Mouse (Mus musculus) hindbrain, postnatal 0 days (tissue): ENCODE data around the gene Myo18b. TPM values are rescaled to one million over a fixed set of nuclear protein-coding genes. Genes with fewer than 3 reads are reported as not detected.
A peak's percentile ranks its signal among the peaks of the same experiment; 100 is the strongest.

Experiments used
- ATAC-seq: fragments of 200-750 bp; cut with Nextera tagmentation; 2 replicates; pipeline ENCODE4 v1.8.0; 2017; ENCODE audit warnings: mild to moderate bottlenecking, moderate TSS enrichment, moderate library complexity
- DNase-seq: peaks from one replicate; pipeline ENCODE4 v3.0.0-alpha.2; 2015; ENCODE audit warnings: low spot score
- H3K27ac ChIP-seq: fragments of 300-500 bp; sonication (generic); 2 replicates; pipeline ENCODE4 v1.5.1; 2014; ENCODE audit warnings: mild to moderate bottlenecking
- H3K27me3 ChIP-seq: fragments of 300-500 bp; sonication (generic); 2 replicates; pipeline ENCODE4 v1.6.1; 2014; ENCODE audit warnings: low read length, mixed read lengths; ENCODE audit not compliant: insufficient read depth
- H3K36me3 ChIP-seq: fragments of 300-500 bp; sonication (generic); 2 replicates; pipeline ENCODE4 v1.6.1; 2014; ENCODE audit warnings: low read length, mixed read lengths; ENCODE audit not compliant: insufficient read depth
- H3K4me1 ChIP-seq: fragments of 300-500 bp; sonication (generic); 2 replicates; pipeline ENCODE4 v1.6.1; 2014; ENCODE audit warnings: antibody characterized with exemption, low read length, mixed read lengths; ENCODE audit not compliant: insufficient read depth
- H3K4me2 ChIP-seq: fragments of 300-500 bp; sonication (generic); 2 replicates; pipeline ENCODE4 v1.6.1; 2014; ENCODE audit warnings: low read depth, mild to moderate bottlenecking, low read length, moderate library complexity, mixed read lengths
- H3K4me3 ChIP-seq: fragments of 300-500 bp; sonication (generic); 2 replicates; pipeline ENCODE4 v1.5.1; 2014; ENCODE audit warnings: low read length
- H3K9ac ChIP-seq: fragments of 300-500 bp; sonication (generic); replicated peaks from 2 replicates; pipeline ENCODE4 v1.6.1; 2014; ENCODE audit warnings: mild to moderate bottlenecking, low read length, moderate library complexity, mixed read lengths
- H3K9me3 ChIP-seq: fragments of 300-500 bp; sonication (generic); 2 replicates; pipeline ENCODE4 v1.6.1; 2016; ENCODE audit warnings: low read length, mixed read lengths
- CTCF ChIP-seq: IDR thresholded peaks from 2 replicates; pipeline ENCODE4 v1.5.1; 2016; ENCODE audit warnings: antibody characterized with exemption, control low read depth, low read depth
- WGBS: fragments of 180-500 bp; shearing (Covaris S2); extraction: QIAGEN DNeasy Blood & Tissue Kit; methylation state at CpG from one replicate; pipeline ENCODE4 v1.1.7; 2014; 5-methylcytosine and 5-hydroxymethylcytosine counted together
- polyA plus RNA-seq: library from polyadenylated mRNA; unstranded; fragments of >200 nt; fragmentation: Nextera tagmentation; extraction: Ambion mirVana; gene quantifications from 2 replicates; pipeline ENCODE4 v1.2.1, GENCODE M21; 2015
- total RNA-seq: library from RNA; depleted of rRNA; stranded (reverse); fragments of >200 nt; gene quantifications from 2 replicates; pipeline ENCODE4 v1.2.3, GENCODE M21; 2014

The Myo18b gene
- total and polyA plus RNA-seq, 2 experiments from 2014 or later, result 0.75 to 1.9 TPM

DNA sequence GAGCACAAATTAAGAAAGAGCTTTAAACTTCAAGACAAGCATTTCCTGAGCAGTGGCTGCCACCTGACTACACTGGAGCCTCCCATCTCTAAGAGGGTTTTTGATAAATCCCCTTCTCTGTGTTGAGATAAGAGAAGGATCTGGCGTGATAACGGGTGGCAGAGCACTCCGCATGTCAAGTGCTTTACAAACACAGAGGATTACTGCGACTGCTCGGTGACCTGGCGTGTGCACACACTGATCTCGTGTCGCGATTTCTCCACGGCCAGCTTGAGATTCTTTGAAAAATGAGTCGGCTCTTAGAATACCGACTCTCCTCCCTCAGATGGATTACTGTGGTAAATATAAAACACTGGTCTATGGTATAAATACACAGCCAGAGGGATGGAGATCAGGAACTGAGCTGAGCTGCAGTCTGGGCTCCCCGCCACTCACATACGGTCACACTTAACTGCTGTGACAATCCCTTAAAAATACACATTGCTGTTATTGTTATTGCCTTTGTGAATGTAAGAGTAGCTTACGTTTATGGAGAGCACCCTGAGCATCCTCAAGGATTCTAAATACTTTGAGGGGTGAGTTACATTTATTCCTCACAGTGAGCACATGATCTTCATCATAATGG lies 119.3 kb downstream of the Myo18b start:
- no peak overlapping the region for H3K4me2 ChIP-seq
- no peak for DNase-seq
- no peak for TF ChIP-seq CTCF
- no peak overlapping the region for H3K4me3 ChIP-seq
- no peaks in the 10 kb centered on the region; the same call in 1 of the 2 replicates for H3K27me3 ChIP-seq
- ATAC-seq, result no peak
- H3K9ac ChIP-seq, result no peak overlapping the region
- no peak overlapping the region for H3K27ac ChIP-seq
- 50% methylated on average over 15 of the region's 15 CpGs for WGBS
- H3K36me3 ChIP-seq, result no peaks in the 10 kb centered on the region
- no peaks in the 10 kb centered on the region for H3K9me3 ChIP-seq
- H3K4me1 ChIP-seq, result no peaks in the 10 kb centered on the region

DNA sequence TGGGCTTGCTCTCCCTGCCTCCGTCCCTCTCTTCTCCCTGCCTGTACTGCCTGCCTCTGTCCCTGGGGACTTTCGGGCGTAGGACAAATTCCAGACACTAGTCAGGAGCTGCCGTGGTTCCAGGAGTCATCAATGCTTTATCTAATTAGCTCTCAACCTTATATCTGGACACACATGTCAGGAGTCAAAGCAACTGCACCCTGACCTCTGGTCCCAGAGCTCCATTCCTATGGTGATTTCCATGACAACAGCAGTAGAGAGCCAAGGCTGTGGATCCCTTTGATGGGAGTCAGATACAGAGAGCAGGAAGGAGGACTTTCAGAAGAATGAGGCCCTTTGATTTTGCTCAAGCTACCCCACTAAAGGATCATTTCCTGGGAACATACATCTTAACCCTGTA lies 122.7 kb downstream of the Myo18b start:
- Histone ChIP-seq H3K27me3 (no peaks in the 10 kb centered on the region; the same call in 1 of the 2 replicates), H3K27ac (no peak overlapping the region), H3K4me3 (no peak overlapping the region), H3K4me2 (no peak overlapping the region), H3K4me1 (no peaks in the 10 kb centered on the region), H3K36me3 (no peaks in the 10 kb centered on the region), H3K9ac (no peak overlapping the region), H3K9me3 (no peaks in the 10 kb centered on the region)
- ATAC-seq (peak; percentile 55; the same call in 1 of the 2 replicates), DNase-seq (peak; percentile 27)
- 17% methylated on average over 4 of the region's 4 CpGs for WGBS
- TF ChIP-seq CTCF, result no peak

DNA sequence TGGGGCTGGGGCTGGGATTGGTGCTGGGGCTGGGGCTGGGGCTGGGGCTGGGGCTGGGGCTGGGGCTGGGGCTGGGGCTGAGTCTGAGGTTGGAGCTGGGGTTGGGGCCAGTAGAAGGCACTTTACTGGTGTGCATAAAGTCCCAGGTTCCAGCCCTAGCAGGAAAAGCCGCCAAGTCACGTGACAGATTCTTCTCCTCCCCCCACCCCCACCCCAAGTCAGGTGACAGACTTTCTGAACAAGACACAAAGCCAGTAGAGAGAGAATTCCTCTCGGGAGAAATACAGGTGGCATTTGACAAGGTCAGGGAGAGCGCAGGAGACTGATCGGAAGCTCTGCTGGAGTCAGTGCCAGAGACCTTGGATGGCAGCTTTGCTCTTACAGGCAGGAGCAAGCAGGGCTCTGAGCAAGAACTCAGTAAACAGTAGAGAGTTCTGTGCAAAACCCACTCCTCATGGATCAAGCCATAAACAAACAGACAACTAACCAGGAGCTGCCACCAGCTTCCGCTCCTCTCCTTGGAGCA lies 124.7 kb downstream of the Myo18b start:
- H3K36me3 ChIP-seq, result no peaks in the 10 kb centered on the region
- H3K27ac ChIP-seq, result no peak overlapping the region
- H3K4me2 ChIP-seq, result no peak overlapping the region
- no peak overlapping the region for H3K4me3 ChIP-seq
- no peaks in the 10 kb centered on the region; the same call in 1 of the 2 replicates for H3K27me3 ChIP-seq
- H3K9me3 ChIP-seq, result no peaks in the 10 kb centered on the region
- no peak for TF ChIP-seq CTCF
- peak; percentile 11 for DNase-seq
- ATAC-seq, result no peak
- H3K9ac ChIP-seq, result no peak overlapping the region
- WGBS, result 44% methylated on average over 6 of the region's 6 CpGs
- no peaks in the 10 kb centered on the region for H3K4me1 ChIP-seq

DNA sequence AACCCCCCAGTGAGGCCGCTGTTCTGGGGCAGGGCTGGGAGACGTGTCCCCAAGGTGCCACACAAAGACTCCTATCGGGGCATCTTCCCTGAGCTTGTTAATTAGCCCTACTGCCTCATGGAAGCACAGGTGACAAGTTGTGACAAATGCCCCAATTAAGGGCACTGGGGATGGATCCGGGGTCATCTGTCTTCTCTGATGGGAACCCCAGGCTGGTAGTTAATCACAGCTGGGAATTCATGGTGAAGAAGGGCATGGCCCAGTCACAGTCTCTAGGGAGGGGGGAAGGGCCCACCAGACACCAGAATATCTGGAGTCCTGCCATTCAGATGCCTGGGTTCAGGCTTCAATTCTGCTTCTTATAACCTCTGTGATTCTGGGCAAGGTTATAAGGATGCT lies 126.4 kb downstream of the Myo18b start:
- Histone ChIP-seq H3K9ac (no peak overlapping the region), H3K4me3 (no peak overlapping the region), H3K4me1 (no peaks in the 10 kb centered on the region), H3K36me3 (no peaks in the 10 kb centered on the region), H3K27me3 (no peaks in the 10 kb centered on the region; the same call in 1 of the 2 replicates), H3K9me3 (no peaks in the 10 kb centered on the region), H3K4me2 (no peak overlapping the region), H3K27ac (no peak overlapping the region)
- ATAC-seq (no peak), DNase-seq (no peak)
- 28% methylated on average over 4 of the region's 4 CpGs for WGBS
- no peak for TF ChIP-seq CTCF

DNA sequence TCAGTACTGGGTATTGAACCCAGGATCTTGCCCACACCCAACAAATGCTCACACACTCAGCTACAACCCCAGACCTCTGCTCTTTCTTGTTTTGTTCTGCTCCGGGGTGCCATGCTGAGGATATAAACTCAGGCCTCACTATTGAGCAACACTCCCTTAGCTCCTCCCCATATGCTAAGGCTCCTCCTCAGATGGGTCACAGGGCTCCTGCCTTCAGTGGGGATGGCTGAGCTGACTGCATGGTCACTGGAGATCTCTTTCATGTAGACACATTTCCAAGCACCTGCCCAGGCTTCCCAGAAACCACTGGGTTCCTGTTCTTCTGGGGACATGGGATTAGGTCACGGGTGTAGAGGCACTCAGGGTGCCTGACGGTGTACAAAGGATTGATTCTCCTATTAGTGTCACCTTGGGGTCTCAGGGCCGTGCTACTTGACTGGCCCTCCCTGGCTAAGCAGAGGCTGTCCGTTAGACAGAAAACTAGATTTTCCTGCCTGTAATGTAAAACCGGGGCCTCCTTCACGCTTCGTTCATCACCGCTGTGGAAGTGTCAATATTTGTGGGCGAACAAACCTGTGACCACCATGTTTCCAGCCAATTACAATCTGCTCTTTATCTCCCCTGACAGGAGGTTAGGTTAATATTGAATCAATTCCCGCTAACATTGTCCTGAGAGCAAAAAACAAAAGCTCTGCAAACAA lies 127.0 kb downstream of the Myo18b start:
- H3K4me1 ChIP-seq, result no peaks in the 10 kb centered on the region
- WGBS, result 46% methylated on average over 11 of the region's 11 CpGs
- H3K9ac ChIP-seq, result no peak overlapping the region
- H3K4me2 ChIP-seq, result no peak overlapping the region
- ATAC-seq (no peak), DNase-seq (no peak)
- TF ChIP-seq CTCF, result no peak
- no peak overlapping the region for H3K27ac ChIP-seq
- no peak overlapping the region for H3K4me3 ChIP-seq
- H3K9me3 ChIP-seq, result no peaks in the 10 kb centered on the region
- H3K36me3 ChIP-seq, result no peaks in the 10 kb centered on the region
- no peaks in the 10 kb centered on the region; the same call in 1 of the 2 replicates for H3K27me3 ChIP-seq

DNA sequence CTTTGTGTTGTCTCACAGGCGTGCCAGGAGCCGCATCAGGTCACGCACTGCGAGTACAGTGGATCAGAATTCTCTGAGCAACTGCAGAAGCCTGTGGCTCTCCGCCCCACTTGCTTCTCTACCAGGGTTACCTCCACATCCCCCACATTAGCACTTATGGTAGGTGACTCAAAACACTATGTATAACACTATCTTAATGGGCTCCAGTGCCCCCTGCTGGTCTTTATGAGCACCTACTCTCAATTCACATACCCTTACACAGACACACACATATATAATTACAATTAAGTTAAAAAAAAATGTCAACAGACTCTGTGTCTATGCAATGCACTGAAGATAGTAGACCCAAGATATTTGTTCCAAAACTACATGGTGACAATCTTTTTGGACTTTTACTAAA lies 127.6 kb downstream of the Myo18b start:
- 94% methylated on average over 5 of the region's 5 CpGs for WGBS
- Histone ChIP-seq H3K9me3 (no peaks in the 10 kb centered on the region), H3K9ac (no peak overlapping the region), H3K4me2 (no peak overlapping the region), H3K27ac (no peak overlapping the region), H3K4me1 (no peaks in the 10 kb centered on the region), H3K4me3 (no peak overlapping the region), H3K36me3 (no peaks in the 10 kb centered on the region), H3K27me3 (no peaks in the 10 kb centered on the region; the same call in 1 of the 2 replicates)
- ATAC-seq (no peak), DNase-seq (no peak)
- TF ChIP-seq CTCF, result peak; percentile 17; the same call in 1 of the 2 replicates
